ENCODE assay signal across 8 mouse cellular contexts in genomic region chr11:97363644-97363995, GRCm38 (mm10). TPM values are rescaled to one million over a fixed set of nuclear protein-coding genes. Genes with fewer than 3 reads are reported as not detected.
DNase-seq lines count a peak whose midpoint lies in the region; ATAC-seq and TF ChIP-seq lines count a peak whose summit lies in the region.

No protein-coding gene starts in this region.

- peak overlapping the region; percentile 92 for H3K27ac ChIP-seq in testis, adult 2 months (ENCODE audit: control insufficient read depth, insufficient read depth, low read depth, low read length)
- H3K27ac ChIP-seq in embryonic facial prominence, embryonic 14.5 days (replicated peaks; ENCODE audit: low read depth, low read length), result no peak overlapping the region
- H3K27ac ChIP-seq in intestine, embryonic 16.5 days (ENCODE audit: low read length), result no peak overlapping the region

- peak overlapping the region; percentile 85 for H3K4me3 ChIP-seq in testis, adult 2 months (ENCODE audit: control insufficient read depth, low read depth, low read length)
- peak overlapping the region; percentile 75 for H3K4me3 ChIP-seq in embryonic facial prominence, embryonic 14.5 days (ENCODE audit: low read depth, low read length)
- H3K4me3 ChIP-seq in intestine, embryonic 16.5 days (ENCODE audit: low read length), result peak overlapping the region; percentile 99

- H3K4me1 ChIP-seq in testis, adult 2 months (ENCODE audit: control insufficient read depth, insufficient read depth, low read length), result peaks cover 7% of the 10 kb centered on the region
- H3K4me1 ChIP-seq in embryonic facial prominence, embryonic 14.5 days (ENCODE audit: control insufficient read depth, insufficient read depth, low read length), result peaks cover 21% of the 10 kb centered on the region
- H3K4me1 ChIP-seq in intestine, embryonic 16.5 days (ENCODE audit: control insufficient read depth, insufficient read depth, low read length), result peaks cover 13% of the 10 kb centered on the region

- 2% methylated on average over 7 of the region's 7 CpGs for WGBS in embryonic facial prominence, embryonic 14.5 days
- WGBS in intestine, embryonic 16.5 days, result under 1% methylated on average over 7 of the region's 7 CpGs

- no peak for TF ChIP-seq POLR2A in testis, adult 2 months (IDR thresholded peaks at IDR 0.05; ENCODE audit: control insufficient read depth, low read depth, low read length)

- H3K9me3 ChIP-seq in embryonic facial prominence, embryonic 14.5 days (ENCODE audit: control insufficient read depth, low read length), result no peaks in the 10 kb centered on the region
- H3K9me3 ChIP-seq in intestine, embryonic 16.5 days (ENCODE audit: control insufficient read depth, low read length), result no peaks in the 10 kb centered on the region

- H3K27me3 ChIP-seq in testis, adult 2 months (ENCODE audit: control insufficient read depth, insufficient read depth, low read length), result no peaks in the 10 kb centered on the region
- no peaks in the 10 kb centered on the region for H3K27me3 ChIP-seq in embryonic facial prominence, embryonic 14.5 days (replicated peaks; ENCODE audit: control insufficient read depth, insufficient read depth, low read length)
- H3K27me3 ChIP-seq in intestine, embryonic 16.5 days (replicated peaks; ENCODE audit: control insufficient read depth, insufficient read depth, low read length), result no peaks in the 10 kb centered on the region

- intact Hi-C loops in left cerebral cortex, postnatal 14 days (cut with DNase I), result no loop called here

- H3K4me2 ChIP-seq in embryonic facial prominence, embryonic 14.5 days (ENCODE audit: low read depth, low read length), result peak overlapping the region; percentile 80
- H3K4me2 ChIP-seq in intestine, embryonic 16.5 days (ENCODE audit: low read depth, low read length), result peak overlapping the region; percentile 83

- no peak for DNase-seq in testis, postnatal 14 days (ENCODE audit: low spot score)
- DNase-seq in embryonic facial prominence, embryonic 14.5 days (ENCODE audit: low spot score), result no peak
- DNase-seq in mesoderm, embryonic 11.5 days (ENCODE audit: low read depth, low spot score), result peak; percentile 16
- DNase-seq in MN1 (ENCODE audit: low spot score), result no peak
- no peak for DNase-seq in left cerebral cortex, postnatal 14 days (ENCODE audit: low spot score in 2 of 2)
- DNase-seq in right cerebral cortex, postnatal 25 days, result no peak

- peak overlapping the region; percentile 97 for H3K9ac ChIP-seq in embryonic facial prominence, embryonic 14.5 days (ENCODE audit: low read depth, low read length)
- H3K9ac ChIP-seq in intestine, embryonic 16.5 days (ENCODE audit: low read depth, low read length), result peak overlapping the region; percentile 95

- TF ChIP-seq CTCF in testis, adult 2 months (IDR thresholded peaks at IDR 0.05; ENCODE audit: control insufficient read depth, insufficient read depth, insufficient replicate concordance, low read depth, low read length), result no peak

- peaks cover 9% of the 10 kb centered on the region for H3K36me3 ChIP-seq in testis, adult 2 months (ENCODE audit: control insufficient read depth, insufficient read depth, low read length)
- 0 out of 2 replicates have a peak, but pooled peaks cover 2% of the 10 kb centered on the region for H3K36me3 ChIP-seq in embryonic facial prominence, embryonic 14.5 days (ENCODE audit: control insufficient read depth, insufficient read depth, low read length)
- H3K36me3 ChIP-seq in intestine, embryonic 16.5 days (ENCODE audit: control insufficient read depth, insufficient read depth, low read length), result no peaks in the 10 kb centered on the region

- no peak for ATAC-seq in embryonic facial prominence, embryonic 14.5 days (ENCODE audit: low read depth)
- no peak for ATAC-seq in intestine, embryonic 16.5 days

RNA-seq across cellular contexts. Expression of gene Socs7, which starts 1.3 kb away (rescaled TPM):
- polyA plus RNA-seq in testis, adult 2 months (2012; rRNA removed), result 90.3 and 96.2 TPM in 2 replicates
- 3.0 and 3.1 TPM in 2 replicates for polyA plus RNA-seq in embryonic facial prominence, embryonic 14.5 days (2014; fragmentation: Nextera tagmentation; extraction: Ambion mirVana)
- 1.8 and 2.1 TPM in 2 replicates for polyA plus RNA-seq in intestine, embryonic 16.5 days (2015; fragmentation: Nextera tagmentation; extraction: Ambion mirVana)
- 10 to 100 TPM; 88.1 to 90.7 TPM for total RNA-seq in left cerebral cortex, postnatal 14 days (2021)

RNA-seq across cellular contexts. Expression of gene Gpr179, which starts 11.7 kb away (rescaled TPM):
- 0.95 and 0.97 TPM in 2 replicates for polyA plus RNA-seq in testis, adult 2 months (2012; rRNA removed)
- polyA plus RNA-seq in embryonic facial prominence, embryonic 14.5 days (2014; fragmentation: Nextera tagmentation; extraction: Ambion mirVana), result 0.08 and 0.15 TPM in 2 replicates
- 0.11 and 0.13 TPM in 2 replicates for polyA plus RNA-seq in intestine, embryonic 16.5 days (2015; fragmentation: Nextera tagmentation; extraction: Ambion mirVana)
- under 1 TPM; 0.18 to 0.19 TPM for total RNA-seq in left cerebral cortex, postnatal 14 days (2021)

RNA-seq across cellular contexts. Expression of gene Mrpl45, which starts 48.1 kb away (rescaled TPM):
- 8.7 and 9.0 TPM in 2 replicates for polyA plus RNA-seq in testis, adult 2 months (2012; rRNA removed)
- 35.2 and 37.8 TPM in 2 replicates for polyA plus RNA-seq in embryonic facial prominence, embryonic 14.5 days (2014; fragmentation: Nextera tagmentation; extraction: Ambion mirVana)
- polyA plus RNA-seq in intestine, embryonic 16.5 days (2015; fragmentation: Nextera tagmentation; extraction: Ambion mirVana), result 65.0 and 65.4 TPM in 2 replicates
- total RNA-seq in left cerebral cortex, postnatal 14 days (2021), result 10 to 100 TPM; 18.2 to 20.7 TPM

RNA-seq across cellular contexts. Expression of gene Arhgap23, which starts 51.7 kb away (rescaled TPM):
- polyA plus RNA-seq in testis, adult 2 months (2012; rRNA removed), result 27.7 and 30.5 TPM in 2 replicates
- polyA plus RNA-seq in embryonic facial prominence, embryonic 14.5 days (2014; fragmentation: Nextera tagmentation; extraction: Ambion mirVana), result 8.9 and 9.5 TPM in 2 replicates
- polyA plus RNA-seq in intestine, embryonic 16.5 days (2015; fragmentation: Nextera tagmentation; extraction: Ambion mirVana), result 2.7 and 3.0 TPM in 2 replicates
- 10 to 100 TPM; 70.1 to 71.4 TPM for total RNA-seq in left cerebral cortex, postnatal 14 days (2021)

Comparison
In these comparisons a context has a peak if more than half of its experiments do, and no peak if none do; other contexts are left out.
1. RNA of gene Socs7, which starts 1.3 kb away (polyA plus RNA-seq): 90.3 to 96.2 TPM in testis, adult 2 months; 3.0 to 3.1 TPM in embryonic facial prominence, embryonic 14.5 days and 1.8 to 2.1 TPM in intestine, embryonic 16.5 days; every median in the first group is over 10 times any median in the second.
2. Peak in every context shown above with its lines, with median percentiles within 50 percentile points of each other: H3K4me3 ChIP-seq.